Mouse (Mus musculus) heart, embryonic 11.5 days (tissue): ENCODE results near the gene Opa1. TPM values are rescaled to one million over a fixed set of nuclear protein-coding genes. Genes with fewer than 3 reads are reported as not detected.

Experiments
- ATAC-seq: fragments of 200-750 bp; cut with Nextera tagmentation; replicated peaks from 2 replicates; pipeline ENCODE4 v1.8.0; 2017; ENCODE audit warnings: moderate library complexity; ENCODE audit not compliant: insufficient number of reproducible peaks, low FRiP score, low TSS enrichment
- H3K27ac ChIP-seq: fragments of 300-500 bp; sonication (generic); 2 replicates; pipeline ENCODE4 v1.5.1; 2014; ENCODE audit warnings: mild to moderate bottlenecking, low read depth, low read length
- H3K27me3 ChIP-seq: fragments of 300-500 bp; sonication (generic); 2 replicates; pipeline ENCODE4 v1.6.1; 2014; ENCODE audit warnings: mild to moderate bottlenecking, low read length, mixed read lengths; ENCODE audit not compliant: control insufficient read depth, insufficient read depth
- H3K36me3 ChIP-seq: fragments of 300-500 bp; sonication (generic); 2 replicates; pipeline ENCODE4 v1.6.1; 2014; ENCODE audit warnings: mild to moderate bottlenecking, low read length, moderate library complexity, mixed read lengths; ENCODE audit not compliant: control insufficient read depth, insufficient read depth
- H3K4me1 ChIP-seq: fragments of 300-500 bp; sonication (generic); 2 replicates; pipeline ENCODE4 v1.6.1; 2014; ENCODE audit warnings: low read length; ENCODE audit not compliant: control insufficient read depth, insufficient read depth
- H3K4me2 ChIP-seq: fragments of 300-500 bp; sonication (generic); 2 replicates; pipeline ENCODE4 v1.6.1; 2014; ENCODE audit warnings: mild to moderate bottlenecking, moderate library complexity
- H3K4me3 ChIP-seq: fragments of 300-500 bp; sonication (generic); 2 replicates; pipeline ENCODE4 v1.5.1; 2014; ENCODE audit warnings: low read depth, low read length
- H3K9ac ChIP-seq: fragments of 300-500 bp; sonication (generic); 2 replicates; pipeline ENCODE4 v1.6.1; 2014; ENCODE audit warnings: mild to moderate bottlenecking, low read depth, low read length, moderate library complexity
- H3K9me3 ChIP-seq: fragments of 300-500 bp; sonication (generic); replicated peaks from 2 replicates; pipeline ENCODE4 v1.6.1; 2016; ENCODE audit warnings: low read length; ENCODE audit not compliant: control insufficient read depth
- WGBS: fragments of 180-500 bp; shearing (Covaris S2); extraction: QIAGEN DNeasy Blood & Tissue Kit; methylation state at CpG from one replicate; pipeline ENCODE4 v1.1.7; 2014; ENCODE audit not compliant: insufficient replicate concordance; 5-methylcytosine and 5-hydroxymethylcytosine counted together
- polyA plus RNA-seq: library from polyadenylated mRNA; unstranded; fragments of >200 nt; fragmentation: Nextera tagmentation; extraction: Ambion mirVana; gene quantifications from 2 replicates; pipeline ENCODE4 v1.2.1, GENCODE M21; 2014

Gene Opa1
- polyA plus RNA-seq, 1 experiment from 2014 or later: 44.1 TPM

DNA sequence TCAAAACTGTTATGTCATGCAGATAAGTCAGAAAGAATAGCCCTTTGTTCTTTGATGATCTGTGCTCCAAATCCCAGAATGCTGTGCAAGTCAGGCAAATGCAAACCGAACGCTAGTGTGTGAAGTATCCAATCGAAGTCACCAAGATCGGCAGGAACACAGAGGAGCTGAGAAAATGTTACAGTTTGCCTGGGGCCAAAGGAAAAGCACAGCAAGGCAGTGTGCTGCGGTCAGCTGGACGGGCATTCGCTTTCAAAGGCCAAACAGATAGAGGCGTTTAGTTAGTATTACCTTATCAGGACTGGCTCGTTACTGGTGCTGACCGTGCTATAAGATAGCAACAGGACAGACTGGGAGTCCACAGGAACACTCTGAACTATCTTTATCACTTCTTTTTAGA is 18.7 kb upstream of the Opa1 start:
- ATAC-seq: no peak
- no peaks in the 10 kb centered on the region for H3K27me3 ChIP-seq
- H3K4me1 ChIP-seq: no peaks in the 10 kb centered on the region
- no peaks in the 10 kb centered on the region for H3K36me3 ChIP-seq
- no peaks in the 10 kb centered on the region for H3K9me3 ChIP-seq
- H3K4me3 ChIP-seq: no peak overlapping the region
- no peak overlapping the region for H3K9ac ChIP-seq
- WGBS: 26% methylated on average over 10 of the region's 10 CpGs
- no peak overlapping the region for H3K27ac ChIP-seq
- H3K4me2 ChIP-seq: peak overlapping the region; percentile 58

DNA sequence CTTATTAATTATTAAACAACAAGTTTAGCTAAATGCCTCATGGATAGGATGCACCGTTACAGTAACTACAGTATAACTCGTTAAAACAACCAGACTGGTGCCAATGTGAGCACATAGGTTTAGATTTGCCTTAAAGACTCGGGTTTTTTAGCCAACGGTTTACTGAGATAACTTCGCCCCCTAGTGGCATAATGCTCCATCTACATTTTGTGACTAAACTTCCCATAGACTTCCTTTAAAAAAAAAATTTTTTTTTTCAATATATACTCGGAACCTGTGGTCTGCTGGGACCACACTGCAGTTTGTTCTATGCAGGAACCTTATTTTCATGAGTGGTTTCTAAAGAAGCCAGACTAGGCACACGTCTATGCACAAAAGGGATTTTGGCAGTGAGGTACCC is 18.3 kb upstream of the Opa1 start:
- WGBS: 6% methylated on average over 7 of the region's 7 CpGs
- no peak for ATAC-seq
- H3K4me3 ChIP-seq: no peak overlapping the region

DNA sequence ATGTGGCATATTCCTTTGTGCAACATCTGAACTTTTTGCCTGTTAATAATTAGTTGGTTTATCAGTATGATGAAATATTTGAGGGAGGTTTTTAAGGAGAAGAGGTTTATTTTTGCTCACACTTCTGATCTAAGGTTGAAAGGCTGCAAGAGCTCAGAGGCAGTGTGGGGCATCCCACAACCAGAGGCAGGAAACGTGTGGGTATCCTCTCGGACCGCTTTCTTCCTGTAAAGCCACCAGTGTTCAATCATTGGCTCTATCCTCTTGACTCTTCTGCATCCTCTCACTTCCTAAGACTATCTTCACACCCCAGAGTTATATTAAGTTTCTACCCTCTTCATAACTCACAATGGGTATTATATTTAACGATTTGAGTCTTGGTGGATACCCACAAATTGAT is 5.1 kb upstream of the Opa1 start:
- Histone ChIP-seq H3K9ac (no peak overlapping the region), H3K27ac (no peak overlapping the region), H3K4me1 (no peaks in the 10 kb centered on the region), H3K36me3 (no peaks in the 10 kb centered on the region), H3K27me3 (no peaks in the 10 kb centered on the region), H3K9me3 (no peaks in the 10 kb centered on the region), H3K4me2 (no peak overlapping the region), H3K4me3 (no peak overlapping the region)
- no peak for ATAC-seq
- WGBS: 59% methylated on average over 4 of the region's 4 CpGs

More for the DNA sequence above, 18.3 kb upstream of the Opa1 start:
- Histone ChIP-seq H3K4me1 (no peaks in the 10 kb centered on the region), H3K9me3 (no peaks in the 10 kb centered on the region), H3K27ac (no peak overlapping the region), H3K9ac (no peak overlapping the region), H3K4me2 (peak overlapping the region; percentile 58), H3K36me3 (no peaks in the 10 kb centered on the region), H3K27me3 (no peaks in the 10 kb centered on the region)

DNA sequence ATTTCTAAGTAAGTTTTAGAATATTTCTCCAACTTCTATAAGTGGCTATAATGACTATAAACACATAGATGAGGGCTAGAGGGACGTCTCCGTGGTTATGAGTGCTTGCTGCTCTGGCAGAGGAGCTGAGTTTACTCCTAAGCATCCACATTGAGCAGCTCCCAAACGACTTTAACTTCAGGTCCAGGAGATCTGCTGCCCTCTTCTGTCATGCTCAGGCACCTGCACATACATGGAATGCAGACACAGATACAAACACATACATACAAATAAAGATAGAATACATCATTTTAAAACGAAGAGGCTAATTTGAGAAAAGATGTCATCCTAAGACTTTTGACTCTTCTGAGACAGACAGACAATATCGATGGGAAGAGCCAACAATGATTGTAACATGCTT is 3.5 kb upstream of the Opa1 start:
- Histone ChIP-seq H3K36me3 (no peaks in the 10 kb centered on the region), H3K4me3 (no peak overlapping the region), H3K27ac (no peak overlapping the region), H3K4me2 (no peak overlapping the region), H3K27me3 (no peaks in the 10 kb centered on the region), H3K9ac (no peak overlapping the region), H3K9me3 (no peaks in the 10 kb centered on the region), H3K4me1 (peaks cover 5% of the 10 kb centered on the region)
- ATAC-seq: no peak
- 10% methylated on average over 5 of the region's 5 CpGs for WGBS

DNA sequence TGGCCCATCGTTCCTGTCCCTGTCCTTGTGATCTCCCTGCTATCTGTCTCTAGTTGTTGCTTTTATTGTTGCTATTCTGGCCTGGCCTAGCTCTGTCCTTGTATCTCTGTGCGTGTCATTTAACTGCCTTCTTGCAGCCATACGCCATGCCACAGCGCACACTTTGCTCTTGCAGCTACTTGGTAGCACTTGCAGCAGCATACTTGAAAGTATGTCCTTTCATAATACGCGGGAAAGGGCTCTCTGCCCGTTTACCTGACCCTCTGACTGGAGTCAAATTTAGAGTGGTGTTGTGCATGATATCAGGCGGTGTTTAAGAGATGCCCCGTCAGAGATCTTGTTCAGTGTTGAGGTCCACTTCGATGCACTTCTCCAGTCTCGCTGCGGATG is 648 bp downstream of the Opa1 start:
- H3K27me3 ChIP-seq: no peaks in the 10 kb centered on the region
- H3K36me3 ChIP-seq: no peaks in the 10 kb centered on the region
- H3K27ac ChIP-seq: 0 out of 2 replicates have a peak overlapping the region, but pooled peaks have one; percentile 37
- H3K9ac ChIP-seq: peak overlapping the region; percentile 96
- peaks cover 5% of the 10 kb centered on the region for H3K4me1 ChIP-seq
- 9% methylated on average over 12 of the region's 12 CpGs for WGBS
- H3K9me3 ChIP-seq: no peaks in the 10 kb centered on the region
- ATAC-seq: peak; percentile 19; the same call in 1 of the 2 replicates
- H3K4me3 ChIP-seq: peak overlapping the region; percentile 96
- peak overlapping the region; percentile 81 for H3K4me2 ChIP-seq

DNA sequence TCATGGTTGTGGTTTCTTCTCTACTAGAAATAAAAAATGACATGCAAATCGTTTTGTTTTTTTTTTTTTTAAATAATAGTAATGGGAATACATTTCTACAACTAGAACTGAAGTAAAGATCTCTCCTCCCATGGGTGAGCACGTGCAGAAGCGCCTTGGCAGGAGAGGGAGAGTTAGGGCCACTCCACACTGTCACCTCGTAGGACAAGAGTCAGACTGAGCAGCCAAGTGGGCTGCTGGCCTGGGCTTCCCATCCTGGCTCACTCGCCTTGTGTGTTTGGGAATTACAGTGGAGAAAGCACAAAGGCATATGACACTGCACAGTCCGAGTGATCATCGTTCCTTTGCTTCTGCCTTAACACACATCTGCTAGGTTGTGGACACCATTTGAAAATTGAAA is 13.0 kb downstream of the Opa1 start:
- Histone ChIP-seq H3K9me3 (no peaks in the 10 kb centered on the region), H3K9ac (no peak overlapping the region), H3K27me3 (no peaks in the 10 kb centered on the region), H3K4me2 (no peak overlapping the region), H3K36me3 (peaks cover 18% of the 10 kb centered on the region), H3K4me3 (no peak overlapping the region), H3K27ac (no peak overlapping the region), H3K4me1 (no peaks in the 10 kb centered on the region)
- 79% methylated on average over 7 of the region's 7 CpGs for WGBS
- no peak for ATAC-seq

DNA sequence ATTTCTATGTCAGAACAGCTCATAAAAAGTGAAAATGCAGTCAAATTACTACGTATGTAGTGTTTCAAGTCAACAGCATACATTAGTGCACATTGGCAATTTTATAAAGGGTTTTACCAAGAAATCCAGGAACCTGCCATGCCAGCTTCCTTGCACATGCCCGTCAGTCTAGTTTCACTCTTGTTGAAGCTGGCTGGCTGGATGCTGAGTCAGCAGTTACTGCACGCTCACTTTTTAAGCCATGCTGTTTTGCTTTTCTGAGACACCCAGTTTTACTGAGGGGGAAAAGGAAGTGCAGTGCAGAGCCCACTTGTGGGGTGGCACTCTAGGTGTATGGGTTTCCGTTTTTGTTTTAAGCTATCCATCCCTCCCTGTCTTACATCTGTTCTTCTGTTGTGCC is 18.0 kb downstream of the Opa1 start:
- WGBS: 84% methylated on average over 4 of the region's 4 CpGs
- H3K4me1 ChIP-seq: no peaks in the 10 kb centered on the region
- H3K9ac ChIP-seq: no peak overlapping the region
- H3K4me3 ChIP-seq: no peak overlapping the region
- H3K27ac ChIP-seq: no peak overlapping the region
- no peak overlapping the region for H3K4me2 ChIP-seq
- no peak for ATAC-seq
- H3K27me3 ChIP-seq: no peaks in the 10 kb centered on the region
- no peaks in the 10 kb centered on the region for H3K9me3 ChIP-seq
- peaks cover 2% of the 10 kb centered on the region; the same call in 1 of the 2 replicates for H3K36me3 ChIP-seq

DNA sequence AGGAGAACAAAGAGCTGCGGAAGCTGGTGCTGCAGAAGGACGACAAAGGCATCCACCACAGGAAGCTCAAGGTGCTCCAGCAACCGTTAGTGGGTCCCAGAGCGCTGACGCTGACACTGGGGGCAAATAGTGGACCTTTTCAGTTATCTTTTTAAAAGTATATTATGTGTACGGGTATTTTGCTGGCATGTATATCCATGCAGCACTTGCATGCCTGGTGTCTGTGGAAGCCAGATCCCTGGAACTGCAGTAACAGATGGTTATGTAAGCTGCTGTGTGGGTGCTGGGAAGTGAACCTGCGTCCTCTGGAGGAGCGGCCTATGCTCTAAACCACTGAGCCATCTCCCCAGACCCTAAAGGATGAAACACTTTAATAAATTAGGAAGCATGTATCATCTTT is 26.4 kb downstream of the Opa1 start:
- no peaks in the 10 kb centered on the region for H3K9me3 ChIP-seq
- H3K9ac ChIP-seq: no peak overlapping the region
- no peak for ATAC-seq
- H3K4me1 ChIP-seq: no peaks in the 10 kb centered on the region
- peaks cover 16% of the 10 kb centered on the region for H3K36me3 ChIP-seq
- no peak overlapping the region for H3K4me3 ChIP-seq
- H3K27me3 ChIP-seq: no peaks in the 10 kb centered on the region
- no peak overlapping the region for H3K27ac ChIP-seq
- 91% methylated on average over 8 of the region's 8 CpGs for WGBS
- no peak overlapping the region for H3K4me2 ChIP-seq

DNA sequence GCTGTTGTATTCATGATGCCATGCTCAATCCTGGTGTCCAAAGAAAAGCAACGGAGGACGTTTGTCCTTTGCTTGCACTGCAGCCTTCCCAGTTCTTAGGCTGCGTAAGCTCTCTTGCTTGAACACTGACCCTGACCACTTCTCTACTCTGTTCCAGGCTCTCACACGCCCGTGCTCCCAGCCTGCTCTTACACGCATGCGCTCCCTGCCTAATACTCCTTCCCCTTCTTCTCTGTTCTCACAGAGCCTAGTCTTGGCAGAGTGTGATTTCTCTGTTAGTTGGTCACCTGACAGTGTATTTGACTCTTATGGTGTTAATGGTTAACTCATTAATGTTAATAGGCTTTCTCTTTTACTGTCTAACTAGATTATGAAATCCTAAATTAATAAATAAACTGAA is 28.0 kb downstream of the Opa1 start:
- Histone ChIP-seq H3K4me2 (no peak overlapping the region), H3K27ac (no peak overlapping the region), H3K36me3 (peaks cover 23% of the 10 kb centered on the region)

More for the DNA sequence above, 28.0 kb downstream of the Opa1 start:
- no peaks in the 10 kb centered on the region for H3K27me3 ChIP-seq
- no peak overlapping the region for H3K4me3 ChIP-seq
- 91% methylated on average over 7 of the region's 7 CpGs for WGBS
- no peaks in the 10 kb centered on the region for H3K9me3 ChIP-seq
- H3K9ac ChIP-seq: no peak overlapping the region
- H3K4me1 ChIP-seq: no peaks in the 10 kb centered on the region
- no peak for ATAC-seq
